Mouse (Mus musculus) stomach, postnatal 0 days (tissue): Measurements from ENCODE around the gene Neurod2.

ENCODE experiments used
- CTCF ChIP-seq: IDR thresholded peaks from 2 replicates; pipeline ENCODE4 v1.5.1; 2016; ENCODE audit warnings: antibody characterized with exemption, low read depth, mild to moderate bottlenecking, moderate library complexity
- EP300 ChIP-seq: optimal IDR thresholded peaks from 2 replicates; pipeline ENCODE3; 2016; ENCODE audit warnings: antibody characterized with exemption

DNA sequence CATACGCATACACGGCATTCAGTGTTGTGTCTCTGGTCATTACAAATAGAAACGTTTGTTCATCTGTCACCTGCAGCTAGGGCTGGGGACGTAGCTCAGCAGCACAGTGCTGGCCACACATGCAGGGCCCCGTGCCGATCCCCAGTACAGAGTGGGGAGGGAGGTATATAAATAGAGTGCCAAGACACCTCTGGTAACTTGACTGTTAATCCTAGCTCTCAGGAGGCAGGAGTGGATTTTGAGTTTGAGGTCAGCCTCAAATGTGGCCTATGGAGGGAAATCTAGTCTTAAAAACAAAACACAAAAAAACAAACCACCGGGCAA is 38.4 kb upstream of the Neurod2 start:
- TF ChIP-seq CTCF, result no peak
- no peak for TF ChIP-seq EP300
